Mouse (Mus musculus) frontal cortex, adult 2 months (tissue): ENCODE measurements around the gene Fgf22. TPM values are rescaled to one million over a fixed set of nuclear protein-coding genes. Genes with fewer than 3 reads are reported as not detected.

Experiments
- polyA plus RNA-seq: library from polyadenylated mRNA; depleted of rRNA; stranded (reverse); fragments of >200 nt; gene quantifications from 2 replicates; pipeline ENCODE4 v1.2.3, GENCODE M21; 2012; rRNA removed

Fgf22 gene
- polyA plus RNA-seq, 1 experiment: 6.2 TPM

Other genes with a start within 250 kb of the Fgf22 start
- 2.6 and 3.5 TPM in 2 replicates for gene Plpp2, start 221.3 kb upstream of the Fgf22 start, polyA plus RNA-seq
- 84.8 and 89.0 TPM in 2 replicates for gene Mier2, start 199.9 kb upstream of the Fgf22 start, polyA plus RNA-seq
- 1.1 and 2.0 TPM in 2 replicates for gene Theg, start 167.7 kb upstream of the Fgf22 start, polyA plus RNA-seq
- gene C2cd4c, start 141.1 kb upstream of the Fgf22 start, polyA plus RNA-seq: 9.8 and 11.3 TPM in 2 replicates
- gene Shc2, start 117.2 kb upstream of the Fgf22 start, polyA plus RNA-seq: 54.1 and 63.1 TPM in 2 replicates
- 0.22 and 0.25 TPM in 2 replicates for gene Odf3l2, start 109.3 kb upstream of the Fgf22 start, polyA plus RNA-seq
- gene Madcam1, start 90.5 kb upstream of the Fgf22 start, polyA plus RNA-seq: not detected in 2 replicates
- gene Tpgs1, start 85.7 kb upstream of the Fgf22 start, polyA plus RNA-seq: 89.4 and 92.3 TPM in 2 replicates
- 96.3 and 111 TPM in 2 replicates for gene Cdc34, start 72.9 kb upstream of the Fgf22 start, polyA plus RNA-seq
- gene Gzmm, start 66.1 kb upstream of the Fgf22 start, polyA plus RNA-seq: 1.8 and 2.1 TPM in 2 replicates
- gene Bsg, start 50.6 kb upstream of the Fgf22 start, polyA plus RNA-seq: 1,126 and 1,227 TPM in 2 replicates
- 119 and 124 TPM in 2 replicates for gene Hcn2, start 38.4 kb upstream of the Fgf22 start, polyA plus RNA-seq
- gene Polrmt, start 8.5 kb upstream of the Fgf22 start, polyA plus RNA-seq: 60.7 and 62.2 TPM in 2 replicates
- 140 and 166 TPM in 2 replicates for gene Rnf126, start 11.9 kb downstream of the Fgf22 start, polyA plus RNA-seq
- gene Fstl3, start 22.2 kb downstream of the Fgf22 start, polyA plus RNA-seq: 5.6 and 7.0 TPM in 2 replicates
- 1.00 and 1.1 TPM in 2 replicates for gene Prss57, start 35.9 kb downstream of the Fgf22 start, polyA plus RNA-seq
- 325 and 370 TPM in 2 replicates for gene Palm, start 38.5 kb downstream of the Fgf22 start, polyA plus RNA-seq
- gene Misp, start 65.9 kb downstream of the Fgf22 start, polyA plus RNA-seq: 0.40 and 0.71 TPM in 2 replicates
- 59.5 and 71.5 TPM in 2 replicates for gene Ptbp1, start 99.4 kb downstream of the Fgf22 start, polyA plus RNA-seq
- gene Prtn3, start 119.4 kb downstream of the Fgf22 start, polyA plus RNA-seq: 5.8 and 6.7 TPM in 2 replicates
- 124 and 134 TPM in 2 replicates for gene Plppr3, start 119.6 kb downstream of the Fgf22 start, polyA plus RNA-seq
- 0.27 TPM in 1 of 2 replicates, not detected in the other for gene Elane, start 131.2 kb downstream of the Fgf22 start, polyA plus RNA-seq
- gene Cfd, start 135.8 kb downstream of the Fgf22 start, polyA plus RNA-seq: 1.1 and 3.5 TPM in 2 replicates
- 75.9 and 80.7 TPM in 2 replicates for gene Med16, start 153.8 kb downstream of the Fgf22 start, polyA plus RNA-seq
- gene Gm26602, start 155.8 kb downstream of the Fgf22 start, polyA plus RNA-seq: not detected in 2 replicates
- gene Kiss1r, start 161.9 kb downstream of the Fgf22 start, polyA plus RNA-seq: 10.7 and 11.8 TPM in 2 replicates
- gene R3hdm4, start 166.1 kb downstream of the Fgf22 start, polyA plus RNA-seq: 380 and 385 TPM in 2 replicates
- gene Arid3a, start 172.0 kb downstream of the Fgf22 start, polyA plus RNA-seq: 3.6 and 4.1 TPM in 2 replicates
- gene Wdr18, start 205.1 kb downstream of the Fgf22 start, polyA plus RNA-seq: 63.2 and 65.9 TPM in 2 replicates
- 0.17 and 0.38 TPM in 2 replicates for gene Grin3b, start 215.6 kb downstream of the Fgf22 start, polyA plus RNA-seq
- gene Tmem259, start 229.3 kb downstream of the Fgf22 start, polyA plus RNA-seq: 181 and 193 TPM in 2 replicates
- gene Cnn2, start 233.5 kb downstream of the Fgf22 start, polyA plus RNA-seq: 9.8 and 10.4 TPM in 2 replicates
- gene Abca7, start 241.4 kb downstream of the Fgf22 start, polyA plus RNA-seq: 12.4 and 13.0 TPM in 2 replicates